Mouse (Mus musculus) gastrocnemius, adult 2 months (tissue): ENCODE results near the gene Snx25. TPM values are rescaled to one million over a fixed set of nuclear protein-coding genes. Genes with fewer than 3 reads are reported as not detected.
A peak's percentile ranks its signal among the peaks of the same experiment; 100 is the strongest.
"Not testable (repeated sequence)": the region's sequence is repeated elsewhere in the genome, so short reads cannot be mapped to it uniquely, and the experiment has no call there.

Source experiments
- DNase-seq: peaks from one replicate; pipeline ENCODE4 v3.0.0; 2022
- H3K27ac ChIP-seq: fragments of 200-600 bp; 2 replicates; pipeline ENCODE4 v1.8.1; 2022; ENCODE audit warnings: mild to moderate bottlenecking
- H3K4me3 ChIP-seq: fragments of 200-600 bp; 2 replicates; pipeline ENCODE4 v1.8.1; 2022; ENCODE audit warnings: mild to moderate bottlenecking, moderate library complexity
- CTCF ChIP-seq: fragments of 200-600 bp; IDR thresholded peaks from 2 replicates; pipeline ENCODE4 v1.8.1; 2022; ENCODE audit warnings: antibody characterized with exemption, mild to moderate bottlenecking, moderate library complexity
- intact Hi-C: fragments of 180-260 bp; cut with DNase I; formaldehyde crosslinking; loops from one replicate; pipeline ENCODE4 v1.15.1; 2025
- total RNA-seq, 2 experiments: library from RNA; stranded (reverse); gene quantifications; 2 replicates each; pipeline ENCODE4 v1.2.3; 2021

Gene Snx25
- total RNA-seq, 2 experiments from 2014 or later = 6.0 to 6.4 TPM

DNA sequence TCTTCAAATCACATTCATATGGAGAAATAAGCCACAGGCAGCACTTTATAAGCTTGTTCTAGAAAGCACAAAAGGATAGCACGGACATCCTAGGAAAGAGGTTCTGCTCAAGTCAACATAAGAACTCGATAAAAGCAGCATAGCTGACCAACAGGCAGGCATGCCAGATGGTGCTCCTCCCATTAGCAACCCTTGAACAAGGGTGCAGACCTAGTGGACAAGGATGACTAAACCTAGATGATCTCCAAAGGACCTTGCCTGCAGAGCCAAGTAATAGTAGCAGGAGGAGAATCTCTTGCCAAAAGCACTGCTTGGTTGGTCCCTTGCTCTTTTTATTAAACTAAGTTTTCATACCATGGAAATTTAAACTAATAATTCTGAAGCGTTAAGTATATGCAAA is 32.8 kb downstream of the Snx25 start:
- no peak for DNase-seq
- no peak overlapping the region for H3K4me3 ChIP-seq
- TF ChIP-seq CTCF = no peak
- no peak overlapping the region for H3K27ac ChIP-seq
- intact Hi-C loops = no loop called here

DNA sequence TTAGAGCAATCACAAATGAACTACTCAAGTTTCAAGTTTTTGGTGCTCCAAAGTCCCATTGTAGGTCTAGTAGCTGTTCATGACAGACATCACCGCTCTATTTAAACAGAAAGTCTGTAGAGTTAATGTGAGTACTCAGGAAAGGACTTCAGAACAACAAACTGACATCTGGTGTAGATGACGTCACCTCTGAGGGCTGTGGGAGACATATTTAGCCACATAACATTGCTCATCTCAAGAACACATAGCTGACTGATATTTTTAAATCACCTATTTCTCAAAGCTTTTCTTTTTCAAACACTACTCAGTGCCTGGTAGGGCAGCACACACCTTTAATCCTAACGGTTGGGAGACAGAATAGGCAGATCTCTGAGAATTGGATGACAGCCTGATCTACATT is 34.8 kb downstream of the Snx25 start:
- no peak for TF ChIP-seq CTCF
- no peak overlapping the region for H3K4me3 ChIP-seq
- intact Hi-C loops = no loop called here
- no peak for DNase-seq
- H3K27ac ChIP-seq = no peak overlapping the region

DNA sequence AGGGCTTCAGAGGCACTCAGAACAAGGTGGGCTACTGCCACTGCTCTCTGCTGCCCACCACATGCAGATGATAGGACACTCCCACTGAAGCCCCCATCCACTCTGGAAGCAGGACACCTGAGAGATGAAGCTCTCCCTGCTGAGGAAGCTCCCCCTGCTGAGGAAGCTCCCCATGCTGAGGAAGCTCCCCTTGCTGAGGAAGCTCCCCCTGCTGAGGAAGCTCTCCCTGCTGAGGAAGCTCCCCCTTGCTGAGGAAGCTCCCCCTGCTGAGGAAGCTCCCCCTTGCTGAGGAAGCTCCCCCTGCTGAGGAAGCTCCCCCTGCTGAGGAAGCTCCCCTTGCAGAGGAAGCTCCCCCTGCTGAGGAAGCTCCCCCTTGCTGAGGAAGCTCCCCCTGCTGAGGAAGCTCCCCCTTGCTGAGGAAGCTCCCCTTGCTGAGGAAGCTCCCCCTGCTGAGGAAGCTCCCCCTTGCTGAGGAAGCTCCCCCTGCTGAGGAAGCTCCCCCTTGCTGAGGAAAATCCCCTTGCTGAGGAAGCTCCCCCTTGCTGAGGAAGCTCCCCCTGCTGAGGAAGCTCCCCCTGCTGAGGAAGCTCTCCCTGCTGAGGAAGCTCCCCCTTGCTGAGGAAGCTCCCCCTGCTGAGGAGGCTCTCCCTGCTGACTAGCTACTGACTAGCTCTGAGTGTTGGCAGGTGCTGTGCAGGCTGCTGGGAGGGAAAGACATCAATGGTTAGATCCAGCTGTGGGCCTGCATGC is 38.4 kb downstream of the Snx25 start:
- intact Hi-C loops = not testable (repeated sequence)

DNA sequence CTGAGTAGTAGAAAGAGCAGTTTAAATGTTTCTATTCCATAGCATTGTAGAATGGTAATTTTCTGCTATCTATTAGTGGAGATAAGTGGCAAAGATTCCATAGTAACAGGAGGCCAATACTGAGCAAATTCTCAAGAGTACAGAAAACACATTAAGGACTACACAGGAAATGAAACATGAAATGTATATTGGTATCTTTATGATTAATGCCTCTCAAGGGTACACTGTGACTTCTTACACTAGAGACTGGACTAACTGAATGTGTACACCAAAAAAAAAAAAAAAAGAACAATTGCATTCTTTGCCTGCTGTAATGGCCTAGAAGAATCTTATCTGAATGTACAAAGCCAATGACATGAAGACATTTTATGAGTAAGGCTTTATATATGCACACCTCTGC is 44.3 kb downstream of the Snx25 start:
- DNase-seq = no peak
- TF ChIP-seq CTCF = no peak
- no peak overlapping the region for H3K27ac ChIP-seq
- no peak overlapping the region for H3K4me3 ChIP-seq
- intact Hi-C loops = no loop called here

More for the DNA sequence above, 38.4 kb downstream of the Snx25 start:
- not testable (repeated sequence) for DNase-seq, H3K4me3 ChIP-seq, H3K27ac ChIP-seq

DNA sequence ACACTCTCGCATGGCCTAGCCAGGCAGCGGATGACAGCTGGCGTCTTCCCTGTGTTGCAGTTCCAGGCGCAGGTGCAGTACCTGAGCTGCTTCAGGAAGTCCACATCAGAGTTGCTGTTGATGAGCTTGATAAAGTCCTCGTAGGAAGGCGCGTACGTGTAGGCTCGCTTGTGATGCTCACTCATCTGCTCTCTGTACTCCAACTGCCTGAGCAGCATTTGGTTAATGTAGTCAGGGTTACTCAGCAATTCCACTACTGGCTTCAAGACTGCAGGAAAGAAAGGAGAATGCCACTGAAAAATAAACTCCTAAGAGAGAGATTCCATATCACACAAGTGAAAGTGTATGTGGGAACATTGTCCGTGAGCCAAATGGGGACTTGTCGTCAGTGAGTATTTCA is 48.5 kb downstream of the Snx25 start:
- TF ChIP-seq CTCF = no peak
- Histone ChIP-seq H3K4me3 (no peak overlapping the region), H3K27ac (no peak overlapping the region)
- intact Hi-C loops = no loop called here
- DNase-seq = no peak

DNA sequence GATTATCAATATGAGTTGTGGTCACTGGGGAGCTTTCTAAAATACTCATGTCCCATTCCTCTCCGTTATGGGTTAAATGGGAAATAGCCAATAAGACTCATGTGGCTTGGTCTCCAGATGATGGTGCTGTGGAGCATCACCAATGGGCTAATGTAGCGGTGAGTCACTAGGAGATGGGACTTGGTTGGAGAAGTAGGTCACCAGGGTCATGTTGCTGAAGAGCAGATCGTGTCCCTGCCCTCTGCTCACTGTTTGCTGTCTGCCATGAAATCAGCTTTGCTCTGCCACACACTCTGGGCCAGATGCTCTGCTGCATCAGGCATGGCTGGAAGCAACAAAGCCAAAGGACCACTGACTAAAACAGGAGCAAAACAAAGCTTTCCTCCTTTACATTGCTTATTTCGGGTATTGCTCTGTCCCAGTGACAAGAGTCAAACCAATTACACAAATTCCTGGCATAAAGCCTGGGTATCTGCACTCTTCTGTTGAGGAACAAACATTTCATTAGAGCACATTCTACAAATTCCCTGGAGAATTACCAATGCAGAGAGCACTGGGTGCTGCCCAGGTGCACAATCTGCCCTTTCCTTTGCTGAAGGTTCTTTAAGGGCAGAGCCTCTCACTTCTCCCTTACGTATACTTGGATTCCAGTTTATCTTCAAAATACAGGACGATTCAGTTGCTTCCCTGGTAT is 59.1 kb downstream of the Snx25 start:
- intact Hi-C loops = no loop called here
- H3K27ac ChIP-seq = no peak overlapping the region; the same call in 1 of the 2 replicates
- peak; percentile 30 for DNase-seq
- peak; percentile 35; the same call in 1 of the 2 replicates for TF ChIP-seq CTCF
- H3K4me3 ChIP-seq = no peak overlapping the region

DNA sequence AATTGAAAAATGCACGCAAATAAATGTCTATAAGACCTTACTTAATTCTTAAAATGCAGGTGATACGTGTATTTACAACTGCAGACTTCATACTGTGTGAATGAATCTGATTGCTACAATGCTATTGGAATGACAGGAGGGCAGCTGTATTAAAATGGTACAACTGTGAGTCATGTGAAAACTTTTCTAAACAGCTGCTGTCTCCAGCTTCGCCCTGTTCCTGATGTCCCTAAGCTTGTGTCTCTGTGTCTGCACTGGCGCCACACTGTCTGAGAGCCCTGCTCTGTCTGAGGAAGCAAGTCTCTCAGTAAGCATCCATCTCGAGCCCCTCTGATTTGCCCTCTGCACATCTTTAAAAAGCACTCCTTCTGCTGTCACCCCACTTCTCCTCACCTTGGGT is 68.8 kb downstream of the Snx25 start:
- intact Hi-C loops = no loop called here
- no peak overlapping the region for H3K27ac ChIP-seq
- TF ChIP-seq CTCF = no peak
- no peak overlapping the region for H3K4me3 ChIP-seq
- no peak for DNase-seq

DNA sequence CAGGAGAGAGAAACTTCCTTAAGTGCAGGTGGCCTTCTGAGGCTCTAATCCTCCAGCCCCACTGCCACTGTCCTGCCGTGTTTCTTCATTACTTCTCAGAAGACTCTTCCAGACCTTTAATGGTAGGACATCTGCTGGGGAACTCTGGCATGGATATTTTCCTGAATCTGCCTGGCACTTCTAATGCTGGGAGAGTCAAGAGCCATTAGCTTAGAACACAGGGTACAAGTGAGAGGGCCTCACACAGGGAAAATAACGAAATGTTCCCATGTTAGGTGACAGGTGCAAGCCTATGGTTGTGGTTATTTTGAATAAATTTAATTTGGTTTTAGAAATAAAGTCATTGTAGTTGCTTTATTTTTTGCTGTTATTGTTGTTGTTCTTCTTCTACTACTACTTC is 70.9 kb downstream of the Snx25 start:
- intact Hi-C loops = no loop called here
- Histone ChIP-seq H3K4me3 (no peak overlapping the region), H3K27ac (no peak overlapping the region)
- no peak for TF ChIP-seq CTCF
- no peak for DNase-seq

DNA sequence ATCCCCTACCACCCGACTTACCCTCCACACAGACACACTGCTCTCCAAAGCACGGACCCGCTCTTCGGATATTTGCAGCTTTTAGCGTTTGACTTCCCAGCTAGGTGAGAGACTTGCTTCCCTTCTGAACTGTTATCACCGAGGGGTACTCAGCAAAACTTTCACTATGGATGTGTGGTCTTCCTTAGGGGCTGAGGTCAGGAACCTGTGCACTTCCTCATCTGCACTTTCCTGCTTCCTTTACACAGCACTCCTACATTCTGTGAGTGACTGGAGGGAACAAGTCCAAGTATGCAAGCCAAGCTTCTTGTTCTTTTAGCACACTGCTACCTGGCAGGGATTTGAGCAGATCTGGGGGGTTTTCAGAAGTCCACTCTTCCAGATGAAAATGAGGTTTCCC is 73.1 kb downstream of the Snx25 start:
- H3K27ac ChIP-seq = no peak overlapping the region
- intact Hi-C loops = no loop called here
- no peak overlapping the region for H3K4me3 ChIP-seq
- no peak for DNase-seq
- no peak for TF ChIP-seq CTCF

DNA sequence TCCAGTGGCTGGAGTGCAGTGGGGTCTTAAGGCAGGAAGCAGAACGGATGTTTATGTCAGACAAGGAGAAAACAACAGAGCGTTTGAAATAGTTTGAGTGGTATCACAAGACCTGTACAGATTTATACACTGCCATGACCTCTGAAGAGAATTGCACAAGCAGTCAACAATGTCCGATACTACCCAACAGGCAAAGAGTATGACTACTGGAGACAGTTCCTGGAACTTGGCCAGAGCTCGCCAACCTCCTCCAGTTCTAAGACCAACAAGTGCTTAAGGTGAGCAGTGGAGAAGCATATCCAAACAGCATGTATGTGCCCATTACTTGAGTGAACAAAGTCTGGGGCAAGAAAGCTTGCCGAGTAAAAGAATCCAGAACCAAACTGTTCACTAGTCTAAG is 76.7 kb downstream of the Snx25 start:
- Histone ChIP-seq H3K27ac (no peak overlapping the region), H3K4me3 (no peak overlapping the region)
- no peak for DNase-seq
- intact Hi-C loops = no loop called here
- no peak for TF ChIP-seq CTCF

DNA sequence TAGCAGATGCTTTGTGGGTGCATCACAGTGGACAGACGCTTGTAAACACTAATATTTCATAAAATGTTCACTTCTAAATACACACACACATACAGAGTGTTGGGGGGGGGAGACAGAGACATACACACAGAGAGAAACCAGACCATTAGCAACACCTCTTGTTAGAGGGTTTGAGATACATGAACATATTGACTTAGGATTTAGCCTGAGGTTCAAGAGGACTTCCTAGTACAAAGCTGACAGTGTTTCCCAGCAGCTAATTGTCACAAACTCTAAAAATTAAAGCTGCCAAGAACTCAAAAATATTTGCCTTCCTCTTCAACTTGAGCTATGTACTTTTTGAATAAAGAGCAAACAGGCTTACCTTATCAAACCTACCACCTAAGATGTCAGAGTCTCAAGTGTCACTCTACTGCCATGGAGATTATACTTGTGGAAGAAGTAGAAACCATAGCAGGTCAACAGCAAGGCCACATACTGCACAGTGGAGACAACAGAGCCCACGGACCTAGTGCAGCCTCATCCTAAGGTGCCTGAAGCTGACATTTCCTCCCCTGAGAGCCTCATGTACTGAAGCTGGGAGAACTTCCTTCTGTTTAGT is 78.3 kb downstream of the Snx25 start:
- no peak for DNase-seq
- intact Hi-C loops = no loop called here
- no peak for TF ChIP-seq CTCF
- H3K4me3 ChIP-seq = no peak overlapping the region
- H3K27ac ChIP-seq = no peak overlapping the region

DNA sequence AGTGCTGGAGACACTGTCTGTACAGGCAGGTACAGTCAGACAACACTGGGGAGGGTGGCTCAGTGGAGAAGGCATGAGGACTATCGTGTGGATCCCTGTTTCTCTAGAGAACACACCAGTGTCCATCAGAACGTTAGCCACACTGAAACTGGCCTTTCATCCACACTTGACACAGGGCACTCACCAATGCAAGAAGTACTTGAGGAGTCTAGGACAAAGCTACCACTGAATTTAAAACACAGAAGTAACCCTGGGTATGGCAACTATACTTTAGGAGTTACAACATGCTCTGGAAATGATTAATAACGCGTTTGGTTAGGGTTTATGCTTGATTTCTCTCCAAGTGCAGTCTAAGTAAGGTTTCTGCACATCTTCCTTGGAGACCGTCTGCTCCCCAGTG is 79.2 kb downstream of the Snx25 start:
- H3K27ac ChIP-seq = no peak overlapping the region
- intact Hi-C loops = no loop called here
- H3K4me3 ChIP-seq = no peak overlapping the region
- DNase-seq = no peak
- TF ChIP-seq CTCF = no peak

DNA sequence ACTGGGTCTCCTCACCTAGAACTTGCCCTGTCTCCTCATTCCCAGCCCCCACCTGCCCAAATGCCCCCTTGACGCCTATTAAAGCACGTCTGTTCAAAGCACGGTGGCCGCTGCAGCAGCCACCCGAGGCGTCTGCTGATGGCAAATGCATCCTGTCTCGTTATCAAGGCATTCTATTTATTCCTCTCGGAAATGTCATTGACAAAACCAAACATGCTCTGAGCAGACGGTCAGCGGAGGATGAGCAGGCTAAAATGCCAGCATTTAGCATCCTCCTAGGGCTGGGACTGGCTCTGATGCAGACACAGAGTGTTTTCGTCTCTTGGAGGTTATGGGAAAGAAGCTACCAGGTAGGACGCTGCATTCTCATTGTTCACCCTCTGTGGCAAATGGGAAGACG is 111.7 kb downstream of the Snx25 start:
- Histone ChIP-seq H3K27ac (no peak overlapping the region), H3K4me3 (no peak overlapping the region)
- intact Hi-C loops = no loop called here
- no peak for TF ChIP-seq CTCF
- DNase-seq = no peak
